ENCODE assay signal across 20 mouse cellular contexts in genomic region chr1:40253940-40254339, GRCm38 (mm10). TPM values are rescaled to one million over a fixed set of nuclear protein-coding genes. Genes with fewer than 3 reads are reported as not detected.
A peak's percentile ranks its signal among the peaks of the same experiment; 100 is the strongest.
DNase-seq lines count a peak whose midpoint lies in the region; ATAC-seq and TF ChIP-seq lines count a peak whose summit lies in the region.
"Had no signal": no experiment of that assay in that cellular context is flagged by ENCODE, and none has a peak within 500 bp of the region (broad histone marks: within the 10 kb centered on the region; RNA-seq: fewer than 3 reads in every experiment).

No protein-coding gene starts in this region.

- H3K4me3 ChIP-seq in C2C12 (ENCODE audit: insufficient read depth, poor library complexity, severe bottlenecking) = no peak overlapping the region
- no peak overlapping the region for H3K4me3 ChIP-seq in liver, embryonic 12.5 days
- no peak overlapping the region for H3K4me3 ChIP-seq in liver, embryonic 16.5 days (ENCODE audit: low read depth, low read length)
- no peak overlapping the region for H3K4me3 ChIP-seq in intestine, postnatal 0 days (ENCODE audit: low read depth, low read length)
- no peak overlapping the region for H3K4me3 ChIP-seq in lung, adult 2 months (replicated peaks; ENCODE audit: extremely low read depth, low read depth, low read length)
- H3K4me3 ChIP-seq: forebrain, embryonic 15.5 days; heart, adult 2 months; heart, embryonic 15.5 days; hindbrain, embryonic 10.5 days had no signal

- H3K9me3 ChIP-seq in liver, embryonic 12.5 days (replicated peaks) = no peaks in the 10 kb centered on the region
- no peaks in the 10 kb centered on the region for H3K9me3 ChIP-seq in liver, embryonic 16.5 days (replicated peaks; ENCODE audit: control insufficient read depth, low read length)
- no peaks in the 10 kb centered on the region for H3K9me3 ChIP-seq in intestine, postnatal 0 days (ENCODE audit: control insufficient read depth)
- H3K9me3 ChIP-seq: forebrain, embryonic 15.5 days; heart, embryonic 15.5 days; hindbrain, embryonic 10.5 days had no signal

- no peaks in the 10 kb centered on the region for H3K36me3 ChIP-seq in C2C12 (ENCODE audit: control insufficient read depth, insufficient read depth)
- no peaks in the 10 kb centered on the region for H3K36me3 ChIP-seq in liver, embryonic 12.5 days
- no peaks in the 10 kb centered on the region for H3K36me3 ChIP-seq in liver, embryonic 16.5 days (ENCODE audit: control insufficient read depth, insufficient read depth)
- no peaks in the 10 kb centered on the region for H3K36me3 ChIP-seq in intestine, postnatal 0 days (ENCODE audit: control insufficient read depth, insufficient read depth)
- H3K36me3 ChIP-seq: forebrain, embryonic 15.5 days; heart, embryonic 15.5 days; hindbrain, embryonic 10.5 days had no signal

- H3K79me2 ChIP-seq in C2C12 (ENCODE audit: control insufficient read depth, insufficient read depth) = no peaks in the 10 kb centered on the region

- DNase-seq in heart, adult 11 months = peak; percentile 68
- DNase-seq in heart, postnatal 36 days = no peak
- no peak for DNase-seq in gastrocnemius, postnatal 4 days (ENCODE audit: low spot score in 2 of 2)
- DNase-seq in lung, adult 2 months = no peak
- DNase-seq: adrenal gland, postnatal 10 days; cerebellum, adult 11-12 months; cerebellum, adult 9-10 months; cerebellum, postnatal 25 days; gastrocnemius, postnatal 36 days; heart, adult 2 months; heart, postnatal 14 days had no signal

- H3ac ChIP-seq in C2C12 (ENCODE audit: control insufficient read depth, insufficient read length, low read depth) = no peak overlapping the region

- no peaks in the 10 kb centered on the region for H3K79me3 ChIP-seq in C2C12 (ENCODE audit: low read depth)

- intact Hi-C loops in heart, postnatal 36 days (cut with DNase I) = no loop called here

- H3K4me1 ChIP-seq in liver, embryonic 12.5 days = peaks cover 8% of the 10 kb centered on the region; the same call in 1 of the 2 replicates
- H3K4me1 ChIP-seq in liver, embryonic 16.5 days (ENCODE audit: control insufficient read depth, low read depth, low read length) = no peaks in the 10 kb centered on the region; the same call in 1 of the 2 replicates
- no peaks in the 10 kb centered on the region for H3K4me1 ChIP-seq in intestine, postnatal 0 days (replicated peaks; ENCODE audit: control insufficient read depth, insufficient read depth, low read length)
- peaks cover 10% of the 10 kb centered on the region for H3K4me1 ChIP-seq in lung, adult 2 months (ENCODE audit: control insufficient read depth, insufficient read depth, low read length)
- H3K4me1 ChIP-seq: forebrain, embryonic 15.5 days; heart, embryonic 15.5 days had no signal

- 66% methylated on average over 5 of the region's 5 CpGs for WGBS in liver, embryonic 12.5 days (ENCODE audit: insufficient replicate concordance)
- 60% methylated on average over 5 of the region's 5 CpGs for WGBS in liver, embryonic 16.5 days (ENCODE audit: insufficient replicate concordance)
- WGBS in intestine, postnatal 0 days = 61% methylated on average over 5 of the region's 5 CpGs
- 63% methylated on average over 5 of the region's 5 CpGs for WGBS in lung, adult 2 months

- peak overlapping the region; percentile 36; the same call in 1 of the 2 replicates for H3K27ac ChIP-seq in liver, embryonic 12.5 days
- peak overlapping the region; percentile 57; the same call in 1 of the 2 replicates for H3K27ac ChIP-seq in liver, embryonic 16.5 days (ENCODE audit: low read length)
- no peak overlapping the region for H3K27ac ChIP-seq in intestine, postnatal 0 days (ENCODE audit: low read depth, low read length)
- H3K27ac ChIP-seq: forebrain, embryonic 15.5 days; heart, adult 2 months; heart, embryonic 15.5 days; hindbrain, embryonic 10.5 days; hindbrain, embryonic 14.5 days had no signal

- H3K9ac ChIP-seq in liver, embryonic 12.5 days = no peak overlapping the region
- H3K9ac ChIP-seq in liver, embryonic 16.5 days (ENCODE audit: low read depth, low read length) = no peak overlapping the region
- H3K9ac ChIP-seq in intestine, postnatal 0 days (ENCODE audit: low read depth, low read length) = no peak overlapping the region
- H3K9ac ChIP-seq: forebrain, embryonic 15.5 days; heart, embryonic 15.5 days; hindbrain, embryonic 14.5 days had no signal

- peak; percentile 32 for ATAC-seq in liver, embryonic 12.5 days
- ATAC-seq in liver, embryonic 16.5 days (ENCODE audit: low read depth) = peak; percentile 20; the same call in 1 of the 2 replicates
- ATAC-seq in intestine, postnatal 0 days = no peak
- ATAC-seq: forebrain, embryonic 15.5 days had no signal

- no peak for TF ChIP-seq CTCF in C2C12 (IDR thresholded peaks at IDR 0.05; ENCODE audit: control insufficient read depth, insufficient read depth, insufficient read length)
- TF ChIP-seq CTCF in intestine, postnatal 0 days (IDR thresholded peaks at IDR 0.05; ENCODE audit: low read depth) = no peak
- no peak for TF ChIP-seq CTCF in lung, adult 2 months (IDR thresholded peaks at IDR 0.05; ENCODE audit: insufficient read depth, low read length)

- TF ChIP-seq POLR2A in lung, adult 2 months (IDR thresholded peaks at IDR 0.05; ENCODE audit: borderline replicate concordance, extremely low read depth, low read depth, low read length) = no peak

- no peaks in the 10 kb centered on the region for H3K27me3 ChIP-seq in C2C12 (ENCODE audit: control insufficient read depth, insufficient read depth, insufficient read length)
- no peaks in the 10 kb centered on the region for H3K27me3 ChIP-seq in liver, embryonic 12.5 days (replicated peaks)
- no peaks in the 10 kb centered on the region for H3K27me3 ChIP-seq in liver, embryonic 16.5 days (ENCODE audit: control insufficient read depth, insufficient read depth, low read depth, low read length)
- no peaks in the 10 kb centered on the region for H3K27me3 ChIP-seq in intestine, postnatal 0 days (replicated peaks; ENCODE audit: control insufficient read depth, insufficient read depth, low read length)
- H3K27me3 ChIP-seq: forebrain, embryonic 15.5 days; heart, embryonic 15.5 days had no signal

- H3K4me2 ChIP-seq in liver, embryonic 12.5 days = no peak overlapping the region
- no peak overlapping the region for H3K4me2 ChIP-seq in liver, embryonic 16.5 days (ENCODE audit: low read depth, low read length)
- H3K4me2 ChIP-seq in intestine, postnatal 0 days (replicated peaks; ENCODE audit: low read depth) = no peak overlapping the region
- H3K4me2 ChIP-seq: forebrain, embryonic 15.5 days; heart, embryonic 11.5 days; heart, embryonic 15.5 days; hindbrain, embryonic 14.5 days had no signal

TF ChIP-seq in C2C12, 6 proteins besides CTCF, POLR2A, EP300 and RAD21:
- TF ChIP-seq MYOD1 (IDR thresholded peaks at IDR 0.05; ENCODE audit: control insufficient read depth, insufficient read length, low read depth) = peak; percentile 99
- no peak for TF ChIP-seq CEBPB (IDR thresholded peaks at IDR 0.05; ENCODE audit: low read depth)
- TF ChIP-seq MYOG (IDR thresholded peaks at IDR 0.05; ENCODE audit: control insufficient read depth, extremely low read depth, insufficient read length) = no peak
- no peak for TF ChIP-seq FOSL1 (IDR thresholded peaks at IDR 0.05; ENCODE audit: insufficient read depth, low read length, poor library complexity, severe bottlenecking)
- TF ChIP-seq USF1 (IDR thresholded peaks at IDR 0.05; ENCODE audit: low read depth) = peak; percentile 85
- TF ChIP-seq MAX (IDR thresholded peaks at IDR 0.05) = peak; percentile 72

RNA-seq across cellular contexts. Expression of gene Il1r1, which starts 29.1 kb away (rescaled TPM):
- 1 to 10 TPM; 5.3 to 6.4 TPM for total RNA-seq in heart, postnatal 36 days (2021)
- 16.8 TPM for polyA plus RNA-seq in C2C12 (2012; fragmentation: generic; extraction: Trizol)
- 15.7 and 17.8 TPM in 2 replicates for polyA plus RNA-seq in liver, embryonic 12.5 days (2016; fragmentation: Nextera tagmentation; extraction: Ambion mirVana)
- polyA plus RNA-seq in liver, embryonic 16.5 days (2015; fragmentation: Nextera tagmentation; extraction: Ambion mirVana) = 7.2 and 8.4 TPM in 2 replicates
- polyA plus RNA-seq in intestine, postnatal 0 days (2015; fragmentation: Nextera tagmentation; extraction: Ambion mirVana) = 5.4 and 5.9 TPM in 2 replicates
- 1 to 10 TPM; 6.3 to 6.4 TPM for total RNA-seq in gastrocnemius, postnatal 4 days (2021)
- polyA plus RNA-seq in lung, adult 2 months (2012; rRNA removed) = 9.2 and 14.1 TPM in 2 replicates
